Mouse (Mus musculus): ENCODE measurements around the gene Mpo. TPM values are rescaled to one million over a fixed set of nuclear protein-coding genes. Genes with fewer than 3 reads are reported as not detected.

Mpo gene
- 129 and 195 TPM in 2 replicates for polyA plus RNA-seq (2012; rRNA removed)

GRCm38 (mm10) chr11:87793460-87793859, at the start of gene Mpo:
TSS of gene Mpo (plus strand) at chr11:87793581.

GRCm38 (mm10) chr11:87760301-87761081, 32.9 kb upstream of the Mpo start, which contains the start of gene Tspoap1:
TSS of gene Tspoap1 (plus strand) at chr11:87760541.

GRCm38 (mm10) chr11:87828239-87828900, 35.0 kb downstream of the Mpo start, which contains the start of gene Lpo:
TSS of gene Lpo (minus strand) at chr11:87828289.

GRCm38 (mm10) chr11:87852690-87853596, 59.6 kb downstream of the Mpo start, which contains the start of gene Mks1:
TSS of gene Mks1 (plus strand) at chr11:87853215.

Other genes with a start within 250 kb of the Mpo start
- gene Gm11492, start 226.9 kb upstream of the Mpo start, polyA plus RNA-seq (2012; rRNA removed) = not detected in 2 replicates
- gene Sept4, start 224.7 kb upstream of the Mpo start, polyA plus RNA-seq (2012; rRNA removed) = 12.1 and 13.3 TPM in 2 replicates
- gene Mtmr4, start 201.4 kb upstream of the Mpo start, polyA plus RNA-seq (2012; rRNA removed) = 6.6 and 7.2 TPM in 2 replicates
- gene Hsf5, start 176.4 kb upstream of the Mpo start, polyA plus RNA-seq (2012; rRNA removed) = 0.01 and 0.02 TPM in 2 replicates
- gene Rnf43, start 130.9 kb upstream of the Mpo start, polyA plus RNA-seq (2012; rRNA removed) = 4.0 and 5.3 TPM in 2 replicates
- 86.8 and 87.5 TPM in 2 replicates for gene Supt4a, start 56.0 kb upstream of the Mpo start, polyA plus RNA-seq (2012; rRNA removed)
- gene Tspoap1, start 33.0 kb upstream of the Mpo start, polyA plus RNA-seq (2012; rRNA removed) = 3.8 and 4.7 TPM in 2 replicates
- not detected in 2 replicates for gene Lpo, start 34.7 kb downstream of the Mpo start, polyA plus RNA-seq (2012; rRNA removed)
- 2.4 and 3.0 TPM in 2 replicates for gene Mks1, start 59.6 kb downstream of the Mpo start, polyA plus RNA-seq (2012; rRNA removed)
- 2.9 and 5.4 TPM in 2 replicates for gene Epx, start 82.0 kb downstream of the Mpo start, polyA plus RNA-seq (2012; rRNA removed)
- gene Olfr462, start 98.7 kb downstream of the Mpo start, polyA plus RNA-seq (2012; rRNA removed) = not detected in 2 replicates
- not detected in 2 replicates for gene Olfr463, start 103.8 kb downstream of the Mpo start, polyA plus RNA-seq (2012; rRNA removed)
- gene Olfr464, start 127.4 kb downstream of the Mpo start, polyA plus RNA-seq (2012; rRNA removed) = not detected in 2 replicates
- gene Dynll2, start 194.0 kb downstream of the Mpo start, polyA plus RNA-seq (2012; rRNA removed) = 24.6 and 26.2 TPM in 2 replicates

Data from liver, embryonic 18 days (tissue).